Mouse (Mus musculus) embryonic fibroblast, embryonic 13.5 days (primary cell): ENCODE data around the gene Ccn6. TPM values are rescaled to one million over a fixed set of nuclear protein-coding genes. Genes with fewer than 3 reads are reported as not detected.
A peak's percentile ranks its signal among the peaks of the same experiment; 100 is the strongest.

Source experiments
- H3K27ac ChIP-seq: 2 replicates; pipeline ENCODE4 v1.5.1; 2012; ENCODE audit warnings: low read length, control low read depth, inconsistent platforms; ENCODE audit not compliant: insufficient read depth
- H3K4me1 ChIP-seq: 2 replicates; pipeline ENCODE4 v1.6.1; 2011; ENCODE audit warnings: low read length; ENCODE audit not compliant: control insufficient read depth, insufficient read depth
- H3K4me3 ChIP-seq: 2 replicates; pipeline ENCODE4 v1.5.1; 2011; ENCODE audit warnings: mild to moderate bottlenecking, control low read depth, low read length; ENCODE audit not compliant: insufficient read depth
- CTCF ChIP-seq: IDR thresholded peaks from 2 replicates; pipeline ENCODE4 v1.5.1; 2011; ENCODE audit warnings: mild to moderate bottlenecking, control low read depth, low read length, moderate library complexity, borderline replicate concordance; ENCODE audit not compliant: insufficient read depth
- POLR2A ChIP-seq: IDR thresholded peaks from 2 replicates; pipeline ENCODE4 v1.6.1; 2011; ENCODE audit warnings: low read depth, mild to moderate bottlenecking, control low read depth, low read length, moderate library complexity
- polyA plus RNA-seq: library from polyadenylated mRNA; stranded (reverse); fragments of >200 nt; gene quantifications from 2 replicates; pipeline ENCODE4 v1.2.4, GENCODE M21; 2011; ENCODE audit warnings: low read depth; ENCODE audit not compliant: missing spikeins, insufficient read length

Ccn6 gene
- polyA plus RNA-seq, 1 experiment, result not detected

DNA sequence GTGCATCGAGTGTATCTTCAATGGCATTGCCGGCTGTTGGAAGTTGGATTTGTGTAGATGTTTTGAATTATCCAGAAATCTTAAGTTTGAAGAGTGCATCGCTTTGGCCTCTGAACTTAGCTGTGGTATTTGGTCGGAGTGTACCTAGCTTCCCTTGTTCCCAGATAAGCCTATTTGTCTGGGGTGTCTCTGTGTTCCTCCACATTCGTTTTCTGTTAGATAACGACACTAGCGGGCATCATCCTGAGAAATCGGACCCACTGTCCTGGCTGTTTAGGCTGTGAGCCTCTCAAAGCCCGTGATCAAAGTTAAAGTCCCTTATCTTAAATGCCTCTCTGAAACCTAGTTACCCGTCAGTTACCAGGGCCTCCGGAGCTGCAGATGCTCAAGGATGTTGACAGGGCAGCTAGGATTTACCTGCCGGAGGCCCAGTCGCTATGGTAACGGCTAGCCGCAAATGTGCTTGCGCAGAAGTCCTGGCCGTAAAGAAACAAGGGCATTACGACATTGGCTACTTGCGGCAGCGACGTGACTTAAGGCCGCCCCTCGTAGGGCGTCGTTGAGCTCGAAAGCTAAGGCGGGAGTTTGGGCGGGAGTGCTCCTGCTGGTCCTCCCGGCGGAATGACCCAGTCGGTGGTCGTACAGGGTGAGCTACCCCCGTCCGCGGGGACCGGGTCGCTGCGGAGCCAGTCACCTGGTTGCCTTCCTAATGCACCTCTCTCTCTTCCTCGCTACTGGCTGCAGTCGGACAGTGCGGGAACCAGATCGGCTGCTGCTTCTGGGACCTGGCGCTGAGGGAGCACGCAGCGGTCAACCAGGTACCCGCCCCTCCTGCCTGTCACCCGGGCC, 29.9 kb downstream of the Ccn6 start, which contains the start of the genes Fam229b and Tube1:
Fam229b (minus strand) TSS at position 453 of the 849 bp plus-strand sequence.
Tube1 (plus strand) TSS at position 515 of the 849 bp plus-strand sequence.
- Histone ChIP-seq H3K4me1 (no peaks in the 10 kb centered on the region), H3K4me3 (peak within 1 kb of the TSS; percentile 75), H3K27ac (no peak within 1 kb of the TSS)
- TF ChIP-seq CTCF (no peak), POLR2A (peak; percentile 73)

DNA sequence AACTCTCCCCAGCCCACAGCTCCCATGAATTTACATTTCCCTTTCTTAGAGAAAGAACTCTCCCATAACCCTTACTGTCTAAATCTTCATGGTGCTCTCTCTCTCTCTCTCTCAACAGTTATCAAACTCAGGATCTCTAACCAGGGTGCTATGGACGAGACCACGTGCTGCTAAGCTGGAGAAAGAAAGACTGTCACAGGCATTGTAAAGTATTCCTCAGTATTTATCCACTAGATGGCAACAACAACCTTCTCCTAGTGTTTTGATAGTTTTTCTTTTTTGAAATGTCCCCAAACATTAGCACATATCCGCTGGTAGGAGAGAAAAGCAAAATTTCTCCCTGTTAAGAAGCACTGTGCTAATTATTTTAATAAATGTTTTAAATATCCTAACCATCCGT, 42.2 kb downstream of the Ccn6 start:
- TF ChIP-seq POLR2A (no peak), CTCF (no peak)
- Histone ChIP-seq H3K4me3 (no peak overlapping the region), H3K4me1 (no peaks in the 10 kb centered on the region), H3K27ac (no peak overlapping the region)

DNA sequence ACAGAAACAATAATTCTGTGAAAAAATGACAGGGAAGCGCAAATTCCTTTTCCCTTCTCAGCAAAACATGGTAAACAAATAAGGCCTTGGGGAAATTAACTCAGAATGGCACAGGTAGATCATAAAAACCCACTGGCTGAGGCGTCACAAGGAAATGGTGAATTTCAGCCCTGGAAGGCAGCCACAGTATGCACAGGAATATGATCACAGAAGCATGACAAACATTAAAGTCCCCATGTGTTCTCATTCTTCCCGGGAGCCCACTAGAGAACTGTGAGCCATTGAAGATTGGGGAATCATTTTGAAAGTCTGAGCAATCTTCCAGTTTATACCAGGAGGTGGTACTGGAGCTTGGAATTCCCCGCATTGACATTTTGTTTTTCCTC, 54.1 kb downstream of the Ccn6 start:
- Histone ChIP-seq H3K4me3 (no peak overlapping the region), H3K27ac (no peak overlapping the region), H3K4me1 (no peaks in the 10 kb centered on the region)
- TF ChIP-seq CTCF (no peak), POLR2A (no peak)

DNA sequence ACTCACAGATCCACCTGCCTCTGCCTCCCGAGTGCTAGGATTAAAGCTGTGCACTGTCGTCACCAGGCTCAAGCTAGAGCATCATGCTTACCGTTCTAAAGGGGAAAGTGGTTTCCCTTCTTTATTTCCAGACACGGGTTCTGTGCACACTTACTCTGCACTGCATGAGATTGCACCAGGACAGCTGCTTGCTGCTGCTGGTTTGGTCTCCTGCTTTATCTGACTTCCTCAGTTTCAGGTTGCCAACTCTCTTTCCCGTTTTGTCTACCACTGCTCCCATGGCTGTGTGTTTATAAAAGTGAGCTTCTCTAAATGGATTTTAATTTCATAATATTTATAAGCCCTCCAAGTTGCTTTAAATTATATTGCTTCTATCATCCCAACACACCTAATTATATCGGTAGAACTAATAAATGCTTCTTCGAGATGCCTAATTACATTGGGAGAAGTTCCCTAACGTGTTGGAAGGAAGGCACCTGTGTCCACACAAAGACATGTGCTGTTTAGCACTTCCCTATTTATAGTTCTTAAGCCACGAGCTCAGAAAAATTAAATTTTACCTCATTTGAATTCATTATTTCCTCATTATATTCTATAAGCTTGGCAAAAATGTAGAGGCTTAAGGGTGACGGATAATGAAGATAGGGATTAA, 54.6 kb downstream of the Ccn6 start:
- Histone ChIP-seq H3K4me1 (no peaks in the 10 kb centered on the region), H3K4me3 (no peak overlapping the region), H3K27ac (no peak overlapping the region)
- TF ChIP-seq POLR2A, result no peak
- TF ChIP-seq CTCF, result no peak

DNA sequence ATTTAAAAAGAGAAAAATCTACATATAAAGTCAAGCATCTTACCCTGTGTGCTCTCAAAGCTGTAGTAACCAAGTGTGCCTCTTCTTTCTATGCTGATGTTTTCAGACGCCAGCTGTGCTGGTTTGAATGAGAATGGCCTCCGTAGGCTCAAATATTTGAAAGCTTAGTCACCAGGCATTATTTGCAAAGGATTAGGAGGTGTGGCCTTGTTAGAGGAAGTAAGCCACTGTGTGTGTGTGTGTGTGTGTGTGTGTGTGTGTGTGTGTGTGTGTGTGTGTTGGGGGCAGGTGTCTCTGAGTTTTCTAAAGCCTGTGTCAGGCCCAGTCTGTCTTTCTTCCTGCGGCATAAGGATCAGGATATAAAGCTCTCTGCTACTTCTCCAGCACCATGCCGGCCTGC, 56.7 kb downstream of the Ccn6 start:
- TF ChIP-seq POLR2A, result no peak
- no peak for TF ChIP-seq CTCF
- Histone ChIP-seq H3K27ac (no peak overlapping the region), H3K4me3 (no peak overlapping the region), H3K4me1 (no peaks in the 10 kb centered on the region)

DNA sequence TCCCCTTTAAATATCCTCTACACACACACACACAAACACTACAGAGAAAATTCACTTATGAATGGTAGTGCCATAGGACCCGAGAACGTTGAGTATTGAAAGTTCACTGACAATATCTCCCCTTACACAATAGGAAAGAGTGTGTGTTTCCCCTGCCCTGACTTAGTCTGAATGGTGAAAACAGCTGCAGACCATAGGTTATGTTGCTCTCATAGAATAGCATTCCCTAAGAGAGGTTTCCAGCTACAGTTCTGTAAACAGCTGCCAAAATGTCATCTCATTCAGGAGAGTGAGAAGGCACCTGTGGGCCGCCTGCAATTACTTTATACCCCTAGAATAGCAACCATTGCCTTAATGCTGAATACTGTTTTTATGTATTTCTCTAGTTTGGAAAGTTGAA, 57.2 kb downstream of the Ccn6 start:
- Histone ChIP-seq H3K4me1 (no peaks in the 10 kb centered on the region), H3K27ac (no peak overlapping the region), H3K4me3 (no peak overlapping the region)
- TF ChIP-seq POLR2A (no peak), CTCF (no peak)

DNA sequence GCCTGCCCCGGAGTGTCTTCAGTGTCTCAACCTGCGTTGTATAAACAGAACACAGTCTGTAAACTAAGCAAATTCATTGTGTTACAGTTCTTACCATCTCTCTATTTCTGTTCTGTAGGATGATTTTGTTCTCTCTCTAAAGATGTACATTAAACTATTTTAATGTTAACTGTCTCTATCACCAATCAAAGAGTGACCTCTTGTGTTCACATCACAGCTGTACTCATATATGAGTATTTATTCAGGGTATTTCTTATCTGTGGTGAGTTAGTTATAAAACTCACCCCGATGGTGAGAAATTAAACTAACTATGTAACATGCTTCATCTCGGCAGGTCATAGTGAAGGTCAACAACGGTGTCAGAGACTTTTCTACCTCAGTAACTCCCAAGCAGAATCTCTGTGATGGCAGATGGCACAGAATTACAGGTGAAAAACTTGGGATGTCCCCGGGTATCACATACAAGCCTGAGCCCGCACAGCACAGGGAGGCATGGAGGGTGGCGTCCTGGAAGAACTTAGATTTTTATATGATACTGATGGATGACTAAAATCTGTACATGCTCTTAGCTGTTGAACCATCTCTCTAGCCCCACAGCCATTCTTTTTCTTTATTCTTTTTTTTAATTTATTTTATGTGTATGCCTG, 58.7 kb downstream of the Ccn6 start:
- no peak for TF ChIP-seq POLR2A
- TF ChIP-seq CTCF, result no peak
- H3K4me3 ChIP-seq, result no peak overlapping the region
- H3K4me1 ChIP-seq, result no peaks in the 10 kb centered on the region
- no peak overlapping the region for H3K27ac ChIP-seq

Other genes with a start within 250 kb of the Ccn6 start
- gene Lama4, start 198.3 kb downstream of the Ccn6 start, polyA plus RNA-seq, result 88.0 and 177 TPM in 2 replicates
- 8.0 and 9.4 TPM in 2 replicates for gene Fam229b, start 29.9 kb downstream of the Ccn6 start, polyA plus RNA-seq
- gene Tube1, start 29.8 kb downstream of the Ccn6 start, polyA plus RNA-seq, result 7.2 and 7.7 TPM in 2 replicates
- gene Fyn, start 205.1 kb upstream of the Ccn6 start, polyA plus RNA-seq, result 56.4 and 64.6 TPM in 2 replicates